Mouse (Mus musculus): ENCODE data around the gene Col1a1.

DNA sequence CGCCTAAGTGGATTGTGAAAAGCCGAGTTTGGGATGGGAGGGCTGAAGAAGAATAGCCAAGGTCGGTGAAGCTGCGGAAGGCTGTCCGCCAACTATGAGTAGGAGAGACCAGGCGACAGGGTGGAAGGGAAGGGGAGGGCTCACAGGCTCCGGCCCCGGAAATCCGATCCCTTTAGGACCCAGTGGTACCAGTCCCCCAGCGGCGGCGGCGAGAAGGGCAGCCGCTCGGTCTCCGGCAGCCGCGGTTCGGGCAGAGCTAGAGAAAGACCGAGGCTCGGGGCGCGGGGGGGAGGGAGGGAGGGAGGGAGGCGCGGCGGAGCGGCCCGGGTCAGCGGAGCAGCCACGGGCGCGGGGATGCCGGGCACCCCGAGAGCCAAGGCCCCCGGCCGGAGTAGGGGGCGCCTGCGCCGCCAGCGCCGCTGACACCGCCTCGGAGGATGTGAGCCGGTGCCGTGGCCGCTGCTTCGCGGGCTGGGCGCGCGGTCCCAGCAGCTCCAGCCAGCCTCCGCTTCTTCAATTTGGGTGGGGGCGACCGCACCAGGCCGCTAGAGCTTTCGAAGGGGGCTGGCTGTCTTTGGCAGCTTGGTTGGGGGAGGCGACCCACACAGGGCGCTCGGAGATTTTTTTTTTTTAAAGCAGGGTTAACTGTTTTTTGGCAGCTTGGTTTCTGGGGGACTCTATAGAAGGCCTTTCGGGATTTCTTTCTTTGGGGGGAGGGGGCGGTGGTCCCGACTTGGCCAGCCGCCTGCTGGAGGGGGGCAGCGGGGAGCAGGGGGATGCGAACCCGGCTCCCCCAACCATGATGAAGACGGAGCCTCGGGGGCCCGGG lies 54.9 kb downstream of the Col1a1 start, which contains the start of gene Ppp1r9b:
- peak; percentile 62 for TF ChIP-seq POLR2A (IDR thresholded peaks at IDR 0.05; ENCODE audit: control insufficient read depth, extremely low read depth, insufficient read depth, low read length, poor library complexity)
- TF ChIP-seq CTCF (IDR thresholded peaks at IDR 0.05; ENCODE audit: borderline replicate concordance, control insufficient read depth, extremely low read depth, insufficient read depth, low read length, poor library complexity), result peak; percentile 85; the same call in 1 of the 2 replicates

Measured in thymus, adult 2 months (tissue).